Mouse (Mus musculus) embryonic fibroblast, embryonic 13.5 days (primary cell): ENCODE data around the gene Gas2l2. TPM values are rescaled to one million over a fixed set of nuclear protein-coding genes. Genes with fewer than 3 reads are reported as not detected.

Source experiments
- H3K27ac ChIP-seq: 2 replicates; pipeline ENCODE4 v1.5.1; 2012; ENCODE audit warnings: low read length, control low read depth, inconsistent platforms; ENCODE audit not compliant: insufficient read depth
- H3K4me1 ChIP-seq: 2 replicates; pipeline ENCODE4 v1.6.1; 2011; ENCODE audit warnings: low read length; ENCODE audit not compliant: control insufficient read depth, insufficient read depth
- H3K4me3 ChIP-seq: 2 replicates; pipeline ENCODE4 v1.5.1; 2011; ENCODE audit warnings: mild to moderate bottlenecking, control low read depth, low read length; ENCODE audit not compliant: insufficient read depth
- CTCF ChIP-seq: IDR thresholded peaks from 2 replicates; pipeline ENCODE4 v1.5.1; 2011; ENCODE audit warnings: mild to moderate bottlenecking, control low read depth, low read length, moderate library complexity, borderline replicate concordance; ENCODE audit not compliant: insufficient read depth
- POLR2A ChIP-seq: IDR thresholded peaks from 2 replicates; pipeline ENCODE4 v1.6.1; 2011; ENCODE audit warnings: low read depth, mild to moderate bottlenecking, control low read depth, low read length, moderate library complexity
- polyA plus RNA-seq: library from polyadenylated mRNA; stranded (reverse); fragments of >200 nt; gene quantifications from 2 replicates; pipeline ENCODE4 v1.2.4, GENCODE M21; 2011; ENCODE audit warnings: low read depth; ENCODE audit not compliant: missing spikeins, insufficient read length

Gas2l2 gene
- polyA plus RNA-seq, 1 experiment = not detected

DNA sequence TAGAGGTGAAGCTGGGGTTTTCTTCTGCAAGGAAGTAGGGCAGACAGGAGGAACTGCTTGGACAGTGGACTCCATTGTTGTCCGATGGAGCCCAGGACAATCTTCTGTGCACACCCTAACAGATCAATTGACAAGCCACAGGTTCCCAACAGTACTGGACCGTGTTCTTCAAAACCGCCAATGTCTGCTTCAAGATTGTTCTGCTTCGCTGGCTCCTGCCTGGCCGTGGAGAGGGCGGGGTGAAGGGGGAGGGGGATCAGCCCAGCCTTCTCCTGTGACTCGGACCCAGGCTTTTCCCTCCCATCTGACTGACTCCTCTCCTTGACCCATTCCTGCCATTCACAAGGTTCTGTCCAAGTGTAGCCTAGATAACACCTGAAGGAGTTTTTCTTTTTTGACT is 28.0 kb upstream of the Gas2l2 start:
- peaks cover 24% of the 10 kb centered on the region for H3K4me1 ChIP-seq
- no peak for TF ChIP-seq POLR2A
- no peak for TF ChIP-seq CTCF
- H3K27ac ChIP-seq = peak overlapping the region; percentile 80
- no peak overlapping the region for H3K4me3 ChIP-seq

DNA sequence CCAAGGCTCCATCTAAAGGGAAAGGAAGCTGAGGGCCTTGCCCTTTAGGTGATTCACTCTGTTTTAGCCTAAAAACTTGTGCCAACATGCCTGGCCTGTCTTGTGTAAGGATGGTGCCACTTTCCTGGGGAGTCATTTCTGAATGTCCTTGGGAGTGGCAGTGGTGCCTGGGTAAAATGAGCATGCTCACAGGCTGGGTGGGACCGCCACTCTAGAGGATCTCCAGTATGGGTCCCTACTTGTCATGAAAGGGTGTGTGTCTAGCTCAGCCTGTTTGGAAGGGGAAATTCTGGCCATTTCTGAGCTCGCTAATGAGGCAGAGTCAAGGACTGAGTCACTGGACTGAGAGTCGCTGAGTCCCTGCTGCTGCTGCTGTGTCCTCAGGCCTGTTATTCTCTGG is 26.4 kb upstream of the Gas2l2 start:
- Histone ChIP-seq H3K4me1 (peaks cover 24% of the 10 kb centered on the region), H3K4me3 (no peak overlapping the region), H3K27ac (peak overlapping the region; percentile 89)
- no peak for TF ChIP-seq CTCF
- TF ChIP-seq POLR2A = no peak

DNA sequence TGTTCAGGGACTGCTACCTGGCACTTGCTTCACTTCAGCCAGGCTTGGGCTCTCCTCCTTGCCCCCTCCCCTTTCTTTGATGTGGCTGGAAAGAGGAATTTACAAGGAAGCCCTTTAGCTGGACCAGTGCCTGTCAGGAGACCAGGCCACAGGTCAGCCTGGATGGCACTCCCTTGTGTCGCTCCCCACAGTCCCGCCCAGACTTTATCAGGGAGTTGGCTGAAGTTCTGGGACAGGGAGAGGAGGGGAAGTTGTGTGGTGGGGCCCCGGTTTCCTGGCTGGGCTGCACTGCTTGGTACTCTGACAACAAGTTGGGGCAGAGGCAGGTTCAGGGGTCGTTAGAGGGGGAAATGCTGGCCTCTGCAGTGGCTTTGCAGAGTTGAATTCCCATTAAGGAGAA is 25.3 kb upstream of the Gas2l2 start:
- TF ChIP-seq POLR2A (no peak), CTCF (no peak)
- peak overlapping the region; percentile 89 for H3K27ac ChIP-seq

DNA sequence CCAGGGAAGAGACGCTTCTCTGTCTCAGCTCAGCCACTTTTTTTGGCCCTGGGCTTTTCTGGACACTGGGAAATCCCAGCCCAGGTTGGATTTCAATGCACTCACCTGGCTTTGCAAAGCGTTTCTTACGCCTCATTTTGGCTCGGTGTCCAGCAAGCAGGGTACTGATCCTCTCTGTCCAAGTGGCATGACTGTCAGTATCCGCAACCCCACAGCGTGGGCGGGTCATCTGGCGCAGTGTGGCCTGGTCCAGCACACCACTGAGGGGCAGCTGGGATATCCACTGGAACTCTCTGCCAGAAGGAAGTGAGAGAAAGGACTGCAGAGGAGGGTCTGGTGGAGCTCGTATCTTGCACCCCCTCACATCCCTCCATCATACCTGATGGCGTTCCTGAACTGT is 22.0 kb upstream of the Gas2l2 start:
- TF ChIP-seq CTCF (no peak), POLR2A (no peak)
- H3K27ac ChIP-seq = no peak overlapping the region
- no peak overlapping the region for H3K4me3 ChIP-seq
- peaks cover 19% of the 10 kb centered on the region for H3K4me1 ChIP-seq

More for the DNA sequence above, 25.3 kb upstream of the Gas2l2 start:
- Histone ChIP-seq H3K4me3 (no peak overlapping the region), H3K4me1 (peaks cover 24% of the 10 kb centered on the region)

DNA sequence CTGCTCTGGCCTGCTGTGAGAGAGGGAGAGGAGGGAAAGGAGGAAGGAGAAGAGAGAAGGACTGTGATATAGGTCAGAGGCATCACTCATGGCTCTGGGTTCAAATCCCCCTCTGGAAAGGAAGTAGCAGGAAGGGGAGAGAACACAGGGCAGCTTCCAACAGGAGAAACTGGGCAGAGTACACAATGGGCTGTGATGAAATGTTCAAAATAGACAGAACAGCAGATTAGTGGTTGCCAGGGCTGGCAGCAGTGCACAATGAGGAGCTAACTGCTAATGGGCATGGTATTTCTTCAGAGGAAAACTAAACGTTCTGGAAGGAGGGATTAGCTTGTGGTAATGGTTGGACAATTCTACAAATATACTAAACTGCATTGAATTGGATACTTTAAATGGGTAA is 21.3 kb upstream of the Gas2l2 start:
- TF ChIP-seq CTCF = no peak
- TF ChIP-seq POLR2A = no peak
- Histone ChIP-seq H3K4me3 (no peak overlapping the region), H3K27ac (no peak overlapping the region), H3K4me1 (peaks cover 13% of the 10 kb centered on the region)

DNA sequence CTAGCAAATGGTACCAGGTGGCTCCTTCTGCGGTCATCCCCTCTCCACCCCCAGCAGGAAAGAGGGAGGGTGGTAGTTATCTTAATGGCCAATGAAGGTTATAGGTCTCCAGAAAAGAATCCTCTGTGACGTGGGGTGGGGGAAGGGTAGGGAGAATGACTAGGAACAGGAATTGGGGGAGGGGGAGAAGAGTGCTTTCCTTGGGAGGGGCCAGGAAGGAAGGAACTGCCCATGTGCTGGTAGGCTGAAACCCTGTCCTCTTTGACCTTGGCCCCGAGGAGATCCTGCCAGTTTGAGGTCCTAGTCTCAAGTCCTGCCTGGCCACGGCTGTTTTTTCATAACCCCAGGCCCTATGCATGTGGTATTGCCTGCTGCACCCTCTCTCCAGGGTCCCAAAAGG is 20.0 kb upstream of the Gas2l2 start:
- H3K27ac ChIP-seq = no peak overlapping the region
- TF ChIP-seq CTCF = no peak
- no peak for TF ChIP-seq POLR2A
- peaks cover 7% of the 10 kb centered on the region; the same call in 1 of the 2 replicates for H3K4me1 ChIP-seq
- H3K4me3 ChIP-seq = no peak overlapping the region

DNA sequence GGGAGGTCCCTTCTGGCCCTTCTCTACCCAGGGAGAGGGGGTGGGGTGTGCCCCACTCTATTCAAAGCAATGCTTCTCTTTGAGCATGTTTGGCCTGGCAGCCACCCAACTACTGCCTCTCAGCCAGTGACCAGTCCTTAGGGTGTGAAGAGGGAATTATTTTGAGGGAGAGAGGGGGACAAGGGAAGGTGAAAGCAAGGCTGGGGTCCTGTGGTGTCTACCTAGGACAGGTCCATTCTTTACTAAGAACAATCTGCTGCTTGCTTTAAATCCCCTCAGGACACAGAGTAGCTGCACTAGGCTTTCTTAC is 19.6 kb upstream of the Gas2l2 start:
- no peak overlapping the region for H3K4me3 ChIP-seq
- TF ChIP-seq POLR2A (no peak), CTCF (no peak)
- no peak overlapping the region for H3K27ac ChIP-seq
- peaks cover 7% of the 10 kb centered on the region; the same call in 1 of the 2 replicates for H3K4me1 ChIP-seq

DNA sequence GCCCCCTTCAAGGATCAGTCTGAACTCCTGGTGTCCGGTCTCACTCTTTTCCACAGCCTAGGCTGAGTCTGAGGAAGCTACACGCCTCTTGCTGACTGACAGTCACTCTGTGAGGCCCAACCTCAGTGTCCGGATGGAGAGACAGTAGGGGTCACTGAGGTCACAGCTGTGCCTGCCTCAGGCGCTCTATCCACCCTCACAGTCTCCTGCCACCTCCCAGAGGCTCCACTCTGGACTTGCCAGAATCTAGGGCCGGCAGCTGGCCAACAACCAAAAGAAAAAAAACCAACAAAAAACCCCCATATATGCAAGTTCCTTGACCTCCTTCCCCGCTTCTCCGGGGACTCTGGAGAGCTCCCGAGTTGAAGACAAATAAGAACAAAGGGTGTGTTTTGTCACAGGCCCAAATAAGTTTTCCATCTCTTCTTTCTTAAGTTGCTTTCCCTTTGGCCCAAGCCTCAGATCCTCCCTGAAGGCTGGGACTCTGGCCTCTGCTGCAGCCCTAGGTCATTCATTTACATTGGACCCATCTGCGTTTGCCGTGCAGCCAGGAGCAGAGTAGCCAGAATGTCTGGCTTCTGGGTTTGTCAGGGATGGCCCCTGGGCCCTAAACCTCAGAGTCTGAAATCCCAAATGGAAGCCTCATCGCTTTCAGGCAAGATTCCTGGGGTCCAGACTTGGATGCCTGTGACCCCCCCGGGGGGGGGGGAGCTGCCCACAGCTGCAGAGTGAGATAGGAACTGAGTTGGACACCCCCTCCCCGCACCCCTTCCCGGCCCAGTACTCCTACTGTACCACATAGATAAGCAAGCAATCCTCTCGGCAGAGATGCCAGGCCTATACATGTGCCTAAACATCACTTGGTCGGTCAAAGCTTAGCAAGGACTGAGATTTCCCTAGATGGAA is 19.0 kb upstream of the Gas2l2 start:
- Histone ChIP-seq H3K27ac (no peak overlapping the region), H3K4me1 (peaks cover 7% of the 10 kb centered on the region; the same call in 1 of the 2 replicates), H3K4me3 (no peak overlapping the region)
- TF ChIP-seq POLR2A (no peak), CTCF (no peak)

DNA sequence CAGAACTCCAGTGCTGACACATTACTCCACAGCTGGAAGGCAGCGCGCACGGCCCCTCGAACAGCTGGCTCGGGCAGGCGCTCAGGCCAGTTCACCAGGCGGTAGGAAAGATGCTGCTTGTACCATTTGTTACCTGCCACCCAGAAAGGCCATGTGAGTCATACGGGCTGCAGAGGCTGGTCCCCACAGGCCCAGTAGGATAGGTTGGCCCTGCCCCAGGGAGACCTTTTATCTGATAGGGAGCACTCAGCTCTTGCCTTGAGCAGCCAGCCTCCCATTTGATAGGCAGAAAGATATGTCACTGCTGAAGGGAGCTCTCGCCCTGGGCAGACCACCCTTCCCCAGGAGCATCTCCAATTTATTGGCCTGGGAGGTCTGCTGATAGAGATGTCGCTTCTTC is 18.4 kb upstream of the Gas2l2 start:
- Histone ChIP-seq H3K4me1 (peaks cover 7% of the 10 kb centered on the region; the same call in 1 of the 2 replicates), H3K4me3 (no peak overlapping the region), H3K27ac (no peak overlapping the region)
- no peak for TF ChIP-seq CTCF

DNA sequence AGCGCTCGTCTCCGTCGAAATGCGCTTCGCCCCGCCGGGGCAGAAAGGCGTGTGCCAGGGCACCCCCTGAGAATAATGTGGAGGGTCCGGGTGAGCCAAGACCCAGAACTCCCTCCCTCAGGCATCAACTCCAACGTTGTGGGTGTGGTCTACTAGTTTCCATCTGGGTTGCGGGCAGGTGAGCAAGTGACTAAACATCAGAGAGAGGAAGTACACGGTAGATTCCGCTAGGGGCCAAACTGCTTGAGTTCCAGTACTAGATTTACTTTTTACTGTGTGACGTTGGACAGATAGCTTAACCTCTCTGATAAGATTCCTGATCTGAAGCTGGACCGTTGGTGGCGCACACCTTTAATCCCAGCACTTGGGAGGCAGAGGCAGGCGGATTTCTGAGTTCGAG is 15.7 kb upstream of the Gas2l2 start:
- peaks cover 7% of the 10 kb centered on the region; the same call in 1 of the 2 replicates for H3K4me1 ChIP-seq
- TF ChIP-seq CTCF = no peak
- no peak for TF ChIP-seq POLR2A
- no peak overlapping the region for H3K4me3 ChIP-seq
- H3K27ac ChIP-seq = no peak overlapping the region
